ENCODE assay signal across 8 mouse cellular contexts in genomic region chr13:52981441-52982281, GRCm38 (mm10). TPM values are rescaled to one million over a fixed set of nuclear protein-coding genes. Genes with fewer than 3 reads are reported as not detected.
DNase-seq lines count a peak whose midpoint lies in the region; ATAC-seq and TF ChIP-seq lines count a peak whose summit lies in the region.

No protein-coding gene starts in this region.

- WGBS in hindbrain, embryonic 13.5 days = 2% methylated on average over 51 of the region's 51 CpGs
- 2% methylated on average over 50 of the region's 51 CpGs for WGBS in macrophage (ENCODE audit: missing documents)

- no peak for DNase-seq in Patski (ENCODE audit: low read depth, low spot score)
- DNase-seq in cerebellum, adult 18-20 months = peak; percentile 65 to 69
- DNase-seq in frontal cortex, postnatal 10 days (ENCODE audit: low spot score in 2 of 2) = peak; percentile 48
- peak; percentile 34 to 58 for DNase-seq in left cerebral cortex, postnatal 10 days (ENCODE audit: extremely low spot score in 1 of 2, low spot score in 2 of 2)
- peak; percentile 56 to 72 for DNase-seq in right cerebral cortex, postnatal 10 days (ENCODE audit: low spot score in 2 of 2)
- no peak for DNase-seq in yolk sac, embryonic 10.5 days (ENCODE audit: low spot score)

- peaks cover 32% of the 10 kb centered on the region; the same call in 1 of the 2 replicates for H3K79me2 ChIP-seq in macrophage (ENCODE audit: inconsistent target)

- peaks cover 21% of the 10 kb centered on the region for H3K4me1 ChIP-seq in hindbrain, embryonic 13.5 days (replicated peaks)

- intact Hi-C loops in left cerebral cortex, postnatal 10 days (cut with DNase I) = loop anchor here (2.0 to 10.0 kb wide), 3 partner anchors 54 to 269 kb away; partner anchors contain the start of gene Auh

- no peaks in the 10 kb centered on the region for H3K36me3 ChIP-seq in hindbrain, embryonic 13.5 days
- H3K36me3 ChIP-seq in macrophage (ENCODE audit: inconsistent target) = no peaks in the 10 kb centered on the region

- peak overlapping the region; percentile 90 for H3K9ac ChIP-seq in hindbrain, embryonic 13.5 days

- H3K27ac ChIP-seq in hindbrain, embryonic 13.5 days = peak overlapping the region; percentile 99
- H3K27ac ChIP-seq in macrophage = peak overlapping the region; percentile 24

- H3K4me3 ChIP-seq in hindbrain, embryonic 13.5 days = peak overlapping the region; percentile 86
- peak overlapping the region; percentile 43 for H3K4me3 ChIP-seq in macrophage (ENCODE audit: inconsistent target)

- POLR2A ChIA-PET in Patski (lab: Charles Lee) = interaction anchor here (0.6 to 1.9 kb wide), 13 partner anchors 10 to 331 kb away, joined by 3 to 8 read pairs (median 4); partner anchors contain the start of gene Auh

- TF ChIP-seq CTCF in Patski (IDR thresholded peaks at IDR 0.05) = no peak

- H3K9me3 ChIP-seq in hindbrain, embryonic 13.5 days = no peaks in the 10 kb centered on the region

- H3K27me3 ChIP-seq in Patski = no peaks in the 10 kb centered on the region
- H3K27me3 ChIP-seq in hindbrain, embryonic 13.5 days = no peaks in the 10 kb centered on the region

- H3K4me2 ChIP-seq in hindbrain, embryonic 13.5 days = peak overlapping the region; percentile 94

- peak; percentile 27 for ATAC-seq in Patski
- peak; percentile 4; the same call in 1 of the 2 replicates for ATAC-seq in hindbrain, embryonic 13.5 days (ENCODE audit: low FRiP score)

- in situ Hi-C loops in Patski (cut with MboI; ENCODE audit: low pct_unique_long_range_greater_than_20kb) = loop anchor here (25.0 kb wide), 1 partner anchor 744 kb away; no protein-coding TSS in a partner anchor

- CTCF ChIA-PET in Patski (lab: Charles Lee) = interaction anchor here (1.0 to 2.8 kb wide), 12 partner anchors 14 to 327 kb away, joined by 3 to 11 read pairs (median 4); no protein-coding TSS in a partner anchor

RNA-seq across cellular contexts. Expression of gene Nfil3, which starts 0.8 kb away (rescaled TPM):
- 58.4 TPM for polyA plus RNA-seq in Patski (2021)
- 52.9 and 55.6 TPM in 2 replicates for polyA plus RNA-seq in hindbrain, embryonic 13.5 days (2015; fragmentation: Nextera tagmentation; extraction: Ambion mirVana)
- 10 to 100 TPM; 11.4 to 12.1 TPM for total RNA-seq in left cerebral cortex, postnatal 10 days (2021)
- total RNA-seq in macrophage (2018; cell fraction: chromatin; rRNA removed) = 10 to 100 TPM in 18 of 26 experiments, 1 to 10 TPM in 8; 4.0 to 41.7 (median 13.7) TPM
- 10 to 100 TPM in 23 of 26 experiments, 1 to 10 TPM in 3; 9.1 to 80.8 (median 22.8) TPM for total RNA-seq in macrophage (2018; cell fraction: cytosol; rRNA removed)
- 10 to 100 TPM in 21 of 26 experiments, 1 to 10 TPM in 5; 3.7 to 81.9 (median 21.6) TPM for total RNA-seq in macrophage (2018; cell fraction: nucleus; rRNA removed)
- 3.5 to 12.2 TPM (median 6.5 TPM) in 3 replicates for polyA plus RNA-seq in macrophage (2018)

RNA-seq across cellular contexts. Expression of gene Auh, which starts 52.2 kb away (rescaled TPM):
- polyA plus RNA-seq in Patski (2021) (74.2 TPM), macrophage (2018) (16.2 to 24.3 TPM (median 22.7 TPM) in 3 replicates)
- 61.8 and 64.6 TPM in 2 replicates for polyA plus RNA-seq in hindbrain, embryonic 13.5 days (2015; fragmentation: Nextera tagmentation; extraction: Ambion mirVana)
- 10 to 100 TPM; 73.3 to 81.6 TPM for total RNA-seq in left cerebral cortex, postnatal 10 days (2021)
- 100 to 1,000 TPM in 6 of 26 experiments, 10 to 100 TPM in 20; 15.9 to 115 (median 61.6) TPM for total RNA-seq in macrophage (2018; cell fraction: chromatin; rRNA removed)
- total RNA-seq in macrophage (2018; cell fraction: cytosol; rRNA removed) = 10 to 100 TPM; 16.7 to 30.1 (median 25.4) TPM
- 10 to 100 TPM; 14.0 to 79.9 (median 34.7) TPM for total RNA-seq in macrophage (2018; cell fraction: nucleus; rRNA removed)

Comparison
In these comparisons a context has a peak if more than half of its experiments do, and no peak if none do; other contexts are left out.
1. DNase-seq: peak in cerebellum, adult 18-20 months (2 of 2), frontal cortex, postnatal 10 days (2 of 2), left cerebral cortex, postnatal 10 days (2 of 2) and right cerebral cortex, postnatal 10 days (2 of 2); none in Patski (single experiment) and yolk sac, embryonic 10.5 days (single experiment).